Mouse (Mus musculus) cortical plate, adult 2 months (tissue): ENCODE data around the gene Nup35.

Experiments
- CTCF ChIP-seq: fragments of 200-500 bp; IDR thresholded peaks from 2 replicates; pipeline ENCODE4 v1.5.1; 2011; ENCODE audit warnings: mild to moderate bottlenecking, control low read depth, low read length; ENCODE audit not compliant: insufficient read depth; ENCODE audit errors: extremely low read depth
- POLR2A ChIP-seq: fragments of 200-500 bp; IDR thresholded peaks from 2 replicates; pipeline ENCODE4 v1.6.1; 2011; ENCODE audit warnings: mild to moderate bottlenecking, low read length, control low read depth; ENCODE audit not compliant: insufficient read depth; ENCODE audit errors: extremely low read depth

- TF ChIP-seq POLR2A (no peak), CTCF (no peak)
These were observed 22.7 kb upstream of the Nup35 start for GRCm38 (mm10) chr2:80594215-80594918.
